Mouse (Mus musculus) limb, embryonic 14.5 days (tissue): ENCODE data around the gene Maml3. TPM values are rescaled to one million over a fixed set of nuclear protein-coding genes. Genes with fewer than 3 reads are reported as not detected.

ENCODE experiments used
- ATAC-seq: fragments of 200-750 bp; cut with Nextera tagmentation; 2 replicates; pipeline ENCODE4 v1.8.0; 2017; ENCODE audit warnings: low read depth, moderate number of reproducible peaks, moderate TSS enrichment; ENCODE audit not compliant: low FRiP score
- DNase-seq: peaks from one replicate; pipeline ENCODE4 v3.0.0-alpha.2; 2015; ENCODE audit warnings: low spot score
- H3K27ac ChIP-seq: fragments of 300-500 bp; sonication (generic); replicated peaks from 2 replicates; pipeline ENCODE4 v1.5.1; 2014; ENCODE audit warnings: low read depth, mild to moderate bottlenecking, low read length, moderate library complexity, mixed read lengths
- H3K27me3 ChIP-seq: fragments of 300-500 bp; sonication (generic); 2 replicates; pipeline ENCODE4 v1.6.1; 2014; ENCODE audit warnings: low read length, mixed read lengths; ENCODE audit not compliant: control insufficient read depth, insufficient read depth
- H3K36me3 ChIP-seq: fragments of 300-500 bp; sonication (generic); 2 replicates; pipeline ENCODE4 v1.6.1; 2014; ENCODE audit warnings: mild to moderate bottlenecking, low read length, moderate library complexity, mixed read lengths; ENCODE audit not compliant: control insufficient read depth, insufficient read depth
- H3K4me1 ChIP-seq: fragments of 300-500 bp; sonication (generic); 2 replicates; pipeline ENCODE4 v1.6.1; 2014; ENCODE audit warnings: antibody characterized with exemption, low read length, mixed read lengths; ENCODE audit not compliant: control insufficient read depth, insufficient read depth
- H3K4me2 ChIP-seq: fragments of 300-500 bp; sonication (generic); replicated peaks from 2 replicates; pipeline ENCODE4 v1.6.1; 2014; ENCODE audit warnings: low read depth, mild to moderate bottlenecking, low read length, moderate library complexity; ENCODE audit not compliant: severe bottlenecking
- H3K4me3 ChIP-seq: fragments of 300-500 bp; sonication (generic); replicated peaks from 2 replicates; pipeline ENCODE4 v1.5.1; 2014; ENCODE audit warnings: low read length
- H3K9ac ChIP-seq: fragments of 300-500 bp; sonication (generic); 2 replicates; pipeline ENCODE4 v1.6.1; 2014; ENCODE audit warnings: mild to moderate bottlenecking, low read depth, low read length, moderate library complexity; ENCODE audit not compliant: severe bottlenecking
- H3K9me3 ChIP-seq: fragments of 300-500 bp; sonication (generic); 2 replicates; pipeline ENCODE4 v1.6.1; 2016; ENCODE audit warnings: low read length; ENCODE audit not compliant: control insufficient read depth
- POLR2A ChIP-seq: fragments of 200-500 bp; IDR thresholded peaks from 2 replicates; pipeline ENCODE4 v1.8.0; 2012; ENCODE audit warnings: inconsistent platforms, mild to moderate bottlenecking, moderate library complexity, borderline replicate concordance; ENCODE audit not compliant: insufficient read depth, insufficient read length; ENCODE audit errors: extremely low read depth
- WGBS: fragments of 180-500 bp; shearing (Covaris S2); extraction: QIAGEN DNeasy Blood & Tissue Kit; methylation state at CpG from one replicate; pipeline ENCODE4 v1.1.7; 2014; 5-methylcytosine and 5-hydroxymethylcytosine counted together
- polyA plus RNA-seq, 2 experiments: library from polyadenylated mRNA; depleted of rRNA in 1 of 2; stranded (reverse) in 1 of 2; unstranded in 1 of 2; fragments of >200 nt; fragmentation: Nextera tagmentation in 1 of 2; extraction: Ambion mirVana in 1 of 2; gene quantifications; 2 replicates each; pipeline versions ENCODE4 v1.2.1 to v1.2.3; 2012 to 2014

The Maml3 gene
- polyA plus RNA-seq, 2 experiments, result 5.4 to 5.6 TPM

- H3K36me3 ChIP-seq, result no peaks in the 10 kb centered on the region
- no peak overlapping the region for H3K27ac ChIP-seq
- ATAC-seq (no peak), DNase-seq (no peak)
- peaks cover 14% of the 10 kb centered on the region for H3K4me1 ChIP-seq
- no peak overlapping the region for H3K9ac ChIP-seq
- H3K4me2 ChIP-seq, result no peak overlapping the region
- H3K27me3 ChIP-seq, result no peaks in the 10 kb centered on the region
- H3K9me3 ChIP-seq, result no peaks in the 10 kb centered on the region
- 66% methylated on average over 4 of the region's 4 CpGs for WGBS
- TF ChIP-seq POLR2A, result no peak
- H3K4me3 ChIP-seq, result no peak overlapping the region
Measured at GRCm38 (mm10) chr3:51914900-51915299, 190.0 kb downstream of the Maml3 start.

DNA sequence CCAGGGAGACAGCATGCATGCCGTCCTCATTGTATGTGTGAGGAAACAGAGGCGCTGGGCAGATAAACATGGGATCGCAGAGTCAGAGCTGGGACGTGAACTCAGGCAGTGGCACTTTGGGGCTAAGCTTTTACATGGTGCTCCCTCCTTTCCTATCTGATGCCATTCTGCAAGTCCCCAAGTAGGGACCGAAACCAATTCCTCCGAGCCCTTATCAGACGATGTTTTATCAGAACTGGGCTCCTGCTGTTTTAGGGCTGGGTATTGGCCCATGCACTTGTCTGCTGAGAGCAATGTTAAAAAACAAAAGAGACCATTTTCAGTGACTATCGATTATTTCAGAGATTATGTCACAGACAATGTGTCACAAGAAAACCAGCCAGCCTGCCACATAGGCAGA is 191.4 kb downstream of the Maml3 start:
- ATAC-seq, result no peak
- Histone ChIP-seq H3K4me1 (peaks cover 23% of the 10 kb centered on the region), H3K27me3 (no peaks in the 10 kb centered on the region), H3K27ac (no peak overlapping the region), H3K36me3 (no peaks in the 10 kb centered on the region), H3K9ac (no peak overlapping the region), H3K4me3 (no peak overlapping the region), H3K9me3 (no peaks in the 10 kb centered on the region), H3K4me2 (no peak overlapping the region)
- 91% methylated on average over 8 of the region's 8 CpGs for WGBS
- no peak for TF ChIP-seq POLR2A
- no peak for DNase-seq

DNA sequence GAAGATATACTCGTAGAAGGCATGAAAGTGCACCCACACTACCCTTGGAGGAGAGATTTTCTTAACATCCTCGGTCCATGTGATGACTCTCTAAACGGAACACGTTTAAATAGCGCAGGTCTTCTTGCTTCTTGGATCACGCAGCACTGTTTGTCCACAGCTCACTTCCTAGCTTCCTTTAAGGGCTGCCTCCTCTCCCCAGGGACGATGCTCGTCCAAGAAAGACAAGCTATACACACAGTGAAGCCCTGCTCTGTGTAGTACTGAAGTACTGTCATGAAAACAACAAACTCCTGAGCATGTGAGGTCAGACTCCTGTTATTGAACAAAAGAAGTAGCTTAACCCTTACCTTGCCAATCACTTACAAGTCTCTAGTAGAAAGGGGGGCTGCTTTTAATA is 192.7 kb downstream of the Maml3 start:
- H3K4me1 ChIP-seq, result peaks cover 29% of the 10 kb centered on the region
- no peak overlapping the region for H3K4me3 ChIP-seq
- no peaks in the 10 kb centered on the region for H3K36me3 ChIP-seq
- H3K9ac ChIP-seq, result no peak overlapping the region
- no peak overlapping the region for H3K4me2 ChIP-seq
- 67% methylated on average over 8 of the region's 8 CpGs for WGBS
- DNase-seq (peak; percentile 10), ATAC-seq (no peak)
- H3K27me3 ChIP-seq, result no peaks in the 10 kb centered on the region
- H3K27ac ChIP-seq, result no peak overlapping the region
- H3K9me3 ChIP-seq, result no peaks in the 10 kb centered on the region
- no peak for TF ChIP-seq POLR2A

- 0 out of 2 replicates have a peak overlapping the region, but pooled peaks have one; percentile 25 for H3K9ac ChIP-seq
- 24% methylated on average over 14 of the region's 14 CpGs for WGBS
Measured at GRCm38 (mm10) chr3:51908437-51908990, 196.4 kb downstream of the Maml3 start.

GRCm38 (mm10) chr3:51907113-51907860 is 197.6 kb downstream of the Maml3 start:
- H3K4me3 ChIP-seq, result no peak overlapping the region
- 66% methylated on average over 10 of the region's 10 CpGs for WGBS
- H3K4me1 ChIP-seq, result peaks cover 19% of the 10 kb centered on the region
- H3K27ac ChIP-seq, result no peak overlapping the region
- no peaks in the 10 kb centered on the region for H3K27me3 ChIP-seq
- no peaks in the 10 kb centered on the region for H3K9me3 ChIP-seq
- ATAC-seq, result no peak
- no peak for TF ChIP-seq POLR2A
- DNase-seq, result no peak
- no peak overlapping the region for H3K4me2 ChIP-seq
- no peak overlapping the region for H3K9ac ChIP-seq
- H3K36me3 ChIP-seq, result no peaks in the 10 kb centered on the region

More at GRCm38 (mm10) chr3:51908437-51908990, 196.4 kb downstream of the Maml3 start:
- Histone ChIP-seq H3K9me3 (no peaks in the 10 kb centered on the region), H3K4me3 (no peak overlapping the region), H3K27me3 (no peaks in the 10 kb centered on the region), H3K27ac (no peak overlapping the region; the same call in 1 of the 2 replicates), H3K4me1 (peaks cover 22% of the 10 kb centered on the region), H3K4me2 (peak overlapping the region; percentile 8; the same call in 1 of the 2 replicates), H3K36me3 (no peaks in the 10 kb centered on the region)
- no peak for TF ChIP-seq POLR2A
- DNase-seq (peak; percentile 53), ATAC-seq (peak; percentile 81)
